Comparison of ENCODE assay signal across 10 mouse cellular contexts in genomic region chr4:43427501-43428179, GRCm38 (mm10). TPM values are rescaled to one million over a fixed set of nuclear protein-coding genes. Genes with fewer than 3 reads are reported as not detected.
DNase-seq lines count a peak whose midpoint lies in the region; ATAC-seq lines count a peak whose summit lies in the region.
"Had no signal": no experiment of that assay in that cellular context is flagged by ENCODE, and none has a peak within 500 bp of the region (broad histone marks: within the 10 kb centered on the region; RNA-seq: fewer than 3 reads in every experiment).

No protein-coding gene starts in this region.

- no peak overlapping the region for H3K9ac ChIP-seq in midbrain, embryonic 14.5 days (replicated peaks; ENCODE audit: low read length)
- H3K9ac ChIP-seq in midbrain, embryonic 15.5 days = no peak overlapping the region
- H3K9ac ChIP-seq in embryonic facial prominence, embryonic 13.5 days = peak overlapping the region; percentile 41; the same call in 1 of the 2 replicates

- no peak overlapping the region for H3K4me2 ChIP-seq in midbrain, embryonic 14.5 days (ENCODE audit: low read length)
- H3K4me2 ChIP-seq in midbrain, embryonic 15.5 days = no peak overlapping the region
- peak overlapping the region; percentile 25; the same call in 1 of the 2 replicates for H3K4me2 ChIP-seq in embryonic facial prominence, embryonic 13.5 days

- no peak overlapping the region for H3K27ac ChIP-seq in midbrain, embryonic 14.5 days (replicated peaks; ENCODE audit: low read depth, low read length)
- H3K27ac ChIP-seq in midbrain, embryonic 15.5 days = no peak overlapping the region
- no peak overlapping the region for H3K27ac ChIP-seq in embryonic facial prominence, embryonic 13.5 days

- WGBS in midbrain, embryonic 14.5 days = 23% methylated on average over 23 of the region's 23 CpGs
- WGBS in midbrain, embryonic 15.5 days = 18% methylated on average over 23 of the region's 23 CpGs
- 25% methylated on average over 23 of the region's 23 CpGs for WGBS in embryonic facial prominence, embryonic 13.5 days

- no peak overlapping the region for H3K4me3 ChIP-seq in midbrain, embryonic 14.5 days (replicated peaks; ENCODE audit: low read depth, low read length)
- no peak overlapping the region for H3K4me3 ChIP-seq in midbrain, embryonic 15.5 days
- peak overlapping the region; percentile 12 for H3K4me3 ChIP-seq in embryonic facial prominence, embryonic 13.5 days

- 0 out of 2 replicates have a peak, but pooled peaks cover 8% of the 10 kb centered on the region for H3K4me1 ChIP-seq in midbrain, embryonic 14.5 days (ENCODE audit: control insufficient read depth, insufficient read depth, low read length)
- H3K4me1 ChIP-seq in midbrain, embryonic 15.5 days = peaks cover 14% of the 10 kb centered on the region
- H3K4me1 ChIP-seq in embryonic facial prominence, embryonic 13.5 days = peaks cover 35% of the 10 kb centered on the region

- peaks cover 35% of the 10 kb centered on the region; the same call in 1 of the 2 replicates for H3K27me3 ChIP-seq in midbrain, embryonic 14.5 days (ENCODE audit: control insufficient read depth, insufficient read depth, low read length)
- peaks cover 27% of the 10 kb centered on the region for H3K27me3 ChIP-seq in midbrain, embryonic 15.5 days (replicated peaks)
- peaks cover 63% of the 10 kb centered on the region for H3K27me3 ChIP-seq in embryonic facial prominence, embryonic 13.5 days

- no peaks in the 10 kb centered on the region for H3K9me3 ChIP-seq in midbrain, embryonic 14.5 days (ENCODE audit: control insufficient read depth, low read length)
- no peaks in the 10 kb centered on the region for H3K9me3 ChIP-seq in midbrain, embryonic 15.5 days
- H3K9me3 ChIP-seq in embryonic facial prominence, embryonic 13.5 days = no peaks in the 10 kb centered on the region

- H3K36me3 ChIP-seq in midbrain, embryonic 14.5 days (ENCODE audit: control insufficient read depth, insufficient read depth, low read length) = peaks cover 54% of the 10 kb centered on the region
- peaks cover 40% of the 10 kb centered on the region for H3K36me3 ChIP-seq in midbrain, embryonic 15.5 days (replicated peaks)
- peaks cover 41% of the 10 kb centered on the region for H3K36me3 ChIP-seq in embryonic facial prominence, embryonic 13.5 days

- peak; percentile 34 for DNase-seq in midbrain, embryonic 14.5 days
- peak; percentile 81 for DNase-seq in induced T-regulatory cell, adult 2 months (ENCODE audit: low read depth)
- peak; percentile 83 to 86 for DNase-seq in thymus, postnatal 10 days (ENCODE audit: low spot score in 2 of 2)
- DNase-seq in layer of hippocampus, postnatal 10 days (ENCODE audit: low spot score in 2 of 2) = no peak

- ATAC-seq in midbrain, embryonic 14.5 days (ENCODE audit: low FRiP score, low TSS enrichment) = no peak
- no peak for ATAC-seq in midbrain, embryonic 15.5 days (replicated peaks)
- no peak for ATAC-seq in embryonic facial prominence, embryonic 13.5 days (ENCODE audit: insufficient number of reproducible peaks, insufficient read depth, low FRiP score, low TSS enrichment, low read depth)
- no peak for ATAC-seq in megakaryocyte-erythroid progenitor cell, adult 5-6 weeks (replicated peaks; ENCODE audit: low FRiP score, low TSS enrichment, poor library complexity, severe bottlenecking)

RNA-seq across cellular contexts. Expression of gene Fam166b, which starts 1.3 kb away (rescaled TPM):
- 0.46 and 0.76 TPM in 2 replicates for polyA plus RNA-seq in midbrain, embryonic 14.5 days (2014; fragmentation: Nextera tagmentation; extraction: Ambion mirVana)
- polyA plus RNA-seq in midbrain, embryonic 15.5 days (2015; fragmentation: Nextera tagmentation; extraction: Ambion mirVana) = 0.52 and 1.7 TPM in 2 replicates
- 0.20 TPM in 1 of 2 replicates, not detected in the other for polyA plus RNA-seq in embryonic facial prominence, embryonic 13.5 days (2015; fragmentation: Nextera tagmentation; extraction: Ambion mirVana)
- total RNA-seq in megakaryocyte-erythroid progenitor cell, adult 5-6 weeks (2014; fragmentation: Nextera tagmentation) = not detected in 2 replicates
- not detected in 2 replicates for total RNA-seq in megakaryocyte-erythroid progenitor cell, adult 5-6 weeks (2017)
- total RNA-seq in layer of hippocampus, postnatal 10 days (2021) = 1 to 10 TPM in 1 of 2 experiments, under 1 TPM in 1; 0.98 to 2.6 TPM

RNA-seq across cellular contexts. Expression of gene Tesk1, which starts 14.1 kb away (rescaled TPM):
- 20.9 and 21.2 TPM in 2 replicates for polyA plus RNA-seq in midbrain, embryonic 14.5 days (2014; fragmentation: Nextera tagmentation; extraction: Ambion mirVana)
- 16.7 and 17.1 TPM in 2 replicates for polyA plus RNA-seq in midbrain, embryonic 15.5 days (2015; fragmentation: Nextera tagmentation; extraction: Ambion mirVana)
- 7.0 and 8.8 TPM in 2 replicates for polyA plus RNA-seq in embryonic facial prominence, embryonic 13.5 days (2015; fragmentation: Nextera tagmentation; extraction: Ambion mirVana)
- 11.7 and 15.6 TPM in 2 replicates for total RNA-seq in megakaryocyte-erythroid progenitor cell, adult 5-6 weeks (2014; fragmentation: Nextera tagmentation)
- 4.3 and 4.8 TPM in 2 replicates for total RNA-seq in megakaryocyte-erythroid progenitor cell, adult 5-6 weeks (2017)
- 10 to 100 TPM; 70.3 to 72.1 TPM for total RNA-seq in layer of hippocampus, postnatal 10 days (2021)

RNA-seq across cellular contexts. Expression of gene Cd72, which starts 26.8 kb away (rescaled TPM):
- polyA plus RNA-seq in midbrain, embryonic 14.5 days (2014; fragmentation: Nextera tagmentation; extraction: Ambion mirVana) = 7.9 and 12.9 TPM in 2 replicates
- polyA plus RNA-seq in midbrain, embryonic 15.5 days (2015; fragmentation: Nextera tagmentation; extraction: Ambion mirVana) = 6.0 and 6.6 TPM in 2 replicates
- polyA plus RNA-seq in embryonic facial prominence, embryonic 13.5 days (2015; fragmentation: Nextera tagmentation; extraction: Ambion mirVana) = 3.2 and 3.8 TPM in 2 replicates
- 1.5 and 9.6 TPM in 2 replicates for total RNA-seq in megakaryocyte-erythroid progenitor cell, adult 5-6 weeks (2014; fragmentation: Nextera tagmentation)
- total RNA-seq in megakaryocyte-erythroid progenitor cell, adult 5-6 weeks (2017) = 2.9 and 11.9 TPM in 2 replicates
- total RNA-seq in layer of hippocampus, postnatal 10 days (2021) = not detected

RNA-seq across cellular contexts. Expression of gene Rusc2, which starts 45.9 kb away (rescaled TPM):
- polyA plus RNA-seq in midbrain, embryonic 14.5 days (2014; fragmentation: Nextera tagmentation; extraction: Ambion mirVana) = 68.1 and 106 TPM in 2 replicates
- 104 and 107 TPM in 2 replicates for polyA plus RNA-seq in midbrain, embryonic 15.5 days (2015; fragmentation: Nextera tagmentation; extraction: Ambion mirVana)
- polyA plus RNA-seq in embryonic facial prominence, embryonic 13.5 days (2015; fragmentation: Nextera tagmentation; extraction: Ambion mirVana) = 13.1 and 17.2 TPM in 2 replicates
- 1.8 and 7.6 TPM in 2 replicates for total RNA-seq in megakaryocyte-erythroid progenitor cell, adult 5-6 weeks (2014; fragmentation: Nextera tagmentation)
- 0.19 and 1.5 TPM in 2 replicates for total RNA-seq in megakaryocyte-erythroid progenitor cell, adult 5-6 weeks (2017)
- total RNA-seq in layer of hippocampus, postnatal 10 days (2021) = 100 to 1,000 TPM; 126 to 129 TPM

RNA-seq across cellular contexts. Expression of gene Sit1, which starts 55.9 kb away (rescaled TPM):
- not detected in 2 replicates for polyA plus RNA-seq in midbrain, embryonic 14.5 days (2014; fragmentation: Nextera tagmentation; extraction: Ambion mirVana)
- polyA plus RNA-seq in midbrain, embryonic 15.5 days (2015; fragmentation: Nextera tagmentation; extraction: Ambion mirVana) = not detected in 2 replicates
- polyA plus RNA-seq in embryonic facial prominence, embryonic 13.5 days (2015; fragmentation: Nextera tagmentation; extraction: Ambion mirVana) = not detected in 2 replicates
- 0.61 TPM in 1 of 2 replicates, not detected in the other for total RNA-seq in megakaryocyte-erythroid progenitor cell, adult 5-6 weeks (2014; fragmentation: Nextera tagmentation)
- not detected in 2 replicates for total RNA-seq in megakaryocyte-erythroid progenitor cell, adult 5-6 weeks (2017)
- total RNA-seq in layer of hippocampus, postnatal 10 days (2021) = not detected
- total RNA-seq: left cerebral cortex, postnatal 36 days had no signal
- polyA plus RNA-seq: cortical plate, adult 2 months; heart, postnatal 0 days had no signal

Comparison
In these comparisons a context has a peak if more than half of its experiments do, and no peak if none do; other contexts are left out.
1. DNase-seq: peak in midbrain, embryonic 14.5 days (single experiment), induced T-regulatory cell, adult 2 months (single experiment) and thymus, postnatal 10 days (2 of 2); none in layer of hippocampus, postnatal 10 days (0 of 2).